In genomic region chr6:62573611-62574010, GRCm38 (mm10) we compare ENCODE assay signal across 24 mouse cellular contexts.
A peak's percentile ranks its signal among the peaks of the same experiment; 100 is the strongest.
DNase-seq lines count a peak whose midpoint lies in the region; ATAC-seq and TF ChIP-seq lines count a peak whose summit lies in the region.
"Had no signal": no experiment of that assay in that cellular context is flagged by ENCODE, and none has a peak within 500 bp of the region (broad histone marks: within the 10 kb centered on the region; RNA-seq: fewer than 3 reads in every experiment).

No protein-coding gene starts in this region.

- no peaks in the 10 kb centered on the region for H3K36me3 ChIP-seq in lung, embryonic 14.5 days (ENCODE audit: insufficient read depth)
- H3K36me3 ChIP-seq: embryonic facial prominence, embryonic 10.5 days; forebrain, embryonic 10.5 days; heart, embryonic 10.5 days; hindbrain, embryonic 12.5 days had no signal

- no peak for ATAC-seq in lung, embryonic 14.5 days (ENCODE audit: insufficient read depth)
- ATAC-seq: activated CD4-positive, CD25-positive, alpha-beta regulatory T cell, adult 4 months; forebrain, embryonic 14.5 days; hindbrain, embryonic 16.5 days; Patski had no signal

- H3K27ac ChIP-seq in lung, embryonic 14.5 days (ENCODE audit: low read depth) = no peak overlapping the region
- H3K27ac ChIP-seq: embryonic facial prominence, embryonic 10.5 days; forebrain, embryonic 10.5 days; heart, embryonic 10.5 days; hindbrain, embryonic 12.5 days had no signal

- H3K27me3 ChIP-seq in lung, embryonic 14.5 days (ENCODE audit: insufficient read depth, low read length) = no peaks in the 10 kb centered on the region
- H3K27me3 ChIP-seq: CH12.LX; hindbrain, embryonic 12.5 days; Patski had no signal

- H3K4me1 ChIP-seq in lung, embryonic 14.5 days (ENCODE audit: insufficient read depth) = no peaks in the 10 kb centered on the region
- H3K4me1 ChIP-seq: embryonic facial prominence, embryonic 10.5 days; forebrain, embryonic 10.5 days; heart, embryonic 10.5 days; hindbrain, embryonic 12.5 days had no signal

- no peak overlapping the region for H3K4me2 ChIP-seq in lung, embryonic 14.5 days
- H3K4me2 ChIP-seq: hindbrain, embryonic 12.5 days had no signal

- H3K4me3 ChIP-seq in lung, embryonic 14.5 days (ENCODE audit: low read depth, low read length) = no peak overlapping the region
- H3K4me3 ChIP-seq: embryonic facial prominence, embryonic 10.5 days; forebrain, embryonic 10.5 days; heart, embryonic 10.5 days; hindbrain, embryonic 12.5 days had no signal

- H3K9ac ChIP-seq in lung, embryonic 14.5 days = no peak overlapping the region
- H3K9ac ChIP-seq: hindbrain, embryonic 12.5 days had no signal

- DNase-seq in frontal cortex, postnatal 36 days (ENCODE audit: low spot score in 2 of 2) = peak; percentile 9 to 14
- DNase-seq in frontal cortex, postnatal 25 days (ENCODE audit: low spot score in 2 of 2) = no peak
- peak; percentile 1 for DNase-seq in lung, embryonic 14.5 days
- DNase-seq in lung, postnatal 4 days = no peak
- DNase-seq in right cerebral cortex, adult 2 months (ENCODE audit: low spot score in 2 of 2) = peak; percentile 19 to 20
- no peak for DNase-seq in right cerebral cortex, postnatal 14 days
- peak; percentile 44 for DNase-seq in brain, adult 2 months (ENCODE audit: low read depth, low spot score)
- DNase-seq in cerebellum, postnatal 10 days = no peak
- DNase-seq: adrenal gland, postnatal 14 days; cerebellum, adult 18-20 months; cerebellum, adult 9-11 months; gastrocnemius, postnatal 10 days; heart, adult 18-20 months; heart, postnatal 10 days; heart, postnatal 4 days had no signal

- 57% methylated on average over 4 of the region's 4 CpGs for WGBS in lung, embryonic 14.5 days

- H3K9me3 ChIP-seq in lung, embryonic 14.5 days (ENCODE audit: low read depth, low read length) = no peaks in the 10 kb centered on the region
- H3K9me3 ChIP-seq: embryonic facial prominence, embryonic 10.5 days; forebrain, embryonic 10.5 days; heart, embryonic 10.5 days; hindbrain, embryonic 12.5 days had no signal

- TF ChIP-seq CTCF in lung, embryonic 14.5 days (IDR thresholded peaks at IDR 0.05; ENCODE audit: low read depth) = no peak

Comparison
In these comparisons a context has a peak if more than half of its experiments do, and no peak if none do; other contexts are left out.
1. DNase-seq: peak in frontal cortex, postnatal 36 days (2 of 2), lung, embryonic 14.5 days (single experiment), right cerebral cortex, adult 2 months (2 of 2) and brain, adult 2 months (single experiment); none in frontal cortex, postnatal 25 days (0 of 2), lung, postnatal 4 days (0 of 2), right cerebral cortex, postnatal 14 days (single experiment) and cerebellum, postnatal 10 days (0 of 2).